Mouse (Mus musculus) midbrain, postnatal 0 days (tissue): ENCODE data around the gene Zbtb8os. TPM values are rescaled to one million over a fixed set of nuclear protein-coding genes. Genes with fewer than 3 reads are reported as not detected.

Experiments used
- ATAC-seq: fragments of 200-750 bp; cut with Nextera tagmentation; 2 replicates; pipeline ENCODE4 v1.8.0; 2017; ENCODE audit warnings: moderate number of reproducible peaks, mild to moderate bottlenecking, moderate TSS enrichment, moderate library complexity; ENCODE audit not compliant: low FRiP score
- DNase-seq: peaks from one replicate; pipeline ENCODE4 v3.0.0-alpha.2; 2015; ENCODE audit warnings: low spot score
- H3K27ac ChIP-seq: fragments of 300-500 bp; sonication (generic); 2 replicates; pipeline ENCODE4 v1.5.1; 2014; ENCODE audit warnings: low read depth, mild to moderate bottlenecking, low read length, mixed read lengths
- H3K27me3 ChIP-seq: fragments of 300-500 bp; sonication (generic); 2 replicates; pipeline ENCODE4 v1.6.1; 2014; ENCODE audit warnings: low read length, control low read depth, mixed read lengths; ENCODE audit not compliant: insufficient read depth
- H3K36me3 ChIP-seq: fragments of 300-500 bp; sonication (generic); 2 replicates; pipeline ENCODE4 v1.6.1; 2014; ENCODE audit warnings: low read length, control low read depth, mixed read lengths; ENCODE audit not compliant: insufficient read depth
- H3K4me1 ChIP-seq: fragments of 300-500 bp; sonication (generic); 2 replicates; pipeline ENCODE4 v1.6.1; 2014; ENCODE audit warnings: mild to moderate bottlenecking, control low read depth, antibody characterized with exemption, low read length, mixed read lengths; ENCODE audit not compliant: insufficient read depth
- H3K4me2 ChIP-seq: fragments of 300-500 bp; sonication (generic); 2 replicates; pipeline ENCODE4 v1.6.1; 2014; ENCODE audit warnings: low read depth, mild to moderate bottlenecking, low read length, mixed read lengths; ENCODE audit not compliant: poor library complexity, severe bottlenecking
- H3K4me3 ChIP-seq: fragments of 300-500 bp; sonication (generic); 2 replicates; pipeline ENCODE4 v1.5.1; 2014; ENCODE audit warnings: low read depth, mild to moderate bottlenecking, low read length, moderate library complexity
- H3K9ac ChIP-seq: fragments of 300-500 bp; sonication (generic); replicated peaks from 2 replicates; pipeline ENCODE4 v1.6.1; 2014; ENCODE audit warnings: mild to moderate bottlenecking, low read length, moderate library complexity, mixed read lengths; ENCODE audit not compliant: poor library complexity, severe bottlenecking
- H3K9me3 ChIP-seq: fragments of 300-500 bp; sonication (generic); 2 replicates; pipeline ENCODE4 v1.6.1; 2016; ENCODE audit warnings: low read length, control low read depth
- CTCF ChIP-seq: IDR thresholded peaks from 2 replicates; pipeline ENCODE4 v1.5.1; 2016; ENCODE audit warnings: antibody characterized with exemption, mild to moderate bottlenecking
- WGBS: fragments of 180-500 bp; shearing (Covaris S2); extraction: QIAGEN DNeasy Blood & Tissue Kit; methylation state at CpG from one replicate; pipeline ENCODE4 v1.1.7; 2014; 5-methylcytosine and 5-hydroxymethylcytosine counted together
- polyA plus RNA-seq: library from polyadenylated mRNA; unstranded; fragments of >200 nt; fragmentation: Nextera tagmentation; extraction: Ambion mirVana; gene quantifications from 2 replicates; pipeline ENCODE4 v1.2.1, GENCODE M21; 2015
- total RNA-seq: library from RNA; depleted of rRNA; stranded (reverse); fragments of >200 nt; gene quantifications from 2 replicates; pipeline ENCODE4 v1.2.3, GENCODE M21; 2014; rRNA removed

Gene Zbtb8os
- total RNA-seq, result 2.9 and 4.1 TPM in 2 replicates
- 15.6 and 20.6 TPM in 2 replicates for polyA plus RNA-seq

DNA sequence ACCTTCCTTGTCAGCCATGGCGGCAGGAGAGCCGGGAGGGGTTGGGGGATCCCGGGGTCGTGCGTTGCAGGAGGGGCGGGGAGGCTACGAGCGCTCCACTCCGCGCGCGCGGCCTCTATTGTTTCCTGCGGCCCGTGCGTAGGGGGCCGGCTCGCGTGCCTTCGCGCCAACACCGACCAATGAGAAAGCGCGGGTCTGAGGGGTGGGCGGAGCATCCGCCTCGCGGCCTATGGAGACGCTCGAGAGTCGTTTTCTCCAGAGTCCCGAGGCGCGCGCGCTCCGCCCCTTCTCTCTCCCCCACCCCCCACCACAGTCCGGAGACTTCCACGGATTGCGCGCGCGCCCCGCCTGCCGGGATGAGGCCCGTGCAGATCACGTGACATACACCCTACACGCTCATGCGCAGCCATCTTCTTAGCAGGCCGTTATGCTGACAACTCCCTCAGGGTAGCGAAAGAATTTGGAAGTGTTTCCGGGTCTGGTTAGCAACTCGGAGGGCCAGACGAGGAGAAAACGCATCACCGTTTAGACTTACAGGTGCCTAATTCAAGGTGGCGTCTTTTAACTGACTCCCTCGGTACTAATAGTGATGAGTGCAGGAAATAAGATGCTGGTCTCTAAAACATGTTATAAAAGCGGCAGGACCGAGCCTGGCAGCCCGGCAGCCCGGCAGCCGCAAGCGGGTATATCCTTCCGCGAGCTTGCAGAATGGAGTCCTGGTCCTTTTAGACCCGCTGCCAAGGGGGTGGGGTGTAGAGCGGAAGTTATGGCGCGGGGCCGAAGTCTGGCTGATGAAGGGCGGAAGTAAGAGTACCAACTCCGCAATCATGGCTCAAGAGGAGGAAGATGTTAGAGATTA is at the start of gene Zbtb8os, which contains the start of gene Rbbp4:
Gene Zbtb8os (plus strand): TSS at position 480 of the 859 bp plus-strand sequence.
Gene Rbbp4 (minus strand): TSS at position 155 of the 859 bp plus-strand sequence.
- Histone ChIP-seq H3K27ac (peak within 1 kb of the TSS; percentile 97), H3K27me3 (no peaks in the 10 kb centered on the region), H3K9ac (peak within 1 kb of the TSS; percentile 87), H3K4me1 (0 out of 2 replicates have a peak, but pooled peaks cover 11% of the 10 kb centered on the region), H3K36me3 (no peaks in the 10 kb centered on the region), H3K9me3 (no peaks in the 10 kb centered on the region), H3K4me3 (peak within 1 kb of the TSS; percentile 94), H3K4me2 (peak within 1 kb of the TSS; percentile 83)
- TF ChIP-seq CTCF, result peak; percentile 47
- ATAC-seq, result peak; percentile 97
- DNase-seq, result peak; percentile 100
- under 1% methylated on average over 72 of the region's 73 CpGs for WGBS

GRCm38 (mm10) chr4:129286001-129286682 is 49.4 kb upstream of the Zbtb8os start:
- DNase-seq (peak; percentile 26), ATAC-seq (no peak)
- WGBS, result 61% methylated on average over 5 of the region's 5 CpGs
- H3K27me3 ChIP-seq, result peaks cover 4% of the 10 kb centered on the region; the same call in 1 of the 2 replicates
- H3K36me3 ChIP-seq, result no peaks in the 10 kb centered on the region
- H3K4me3 ChIP-seq, result no peak overlapping the region; the same call in 1 of the 2 replicates
- H3K27ac ChIP-seq, result no peak overlapping the region
- H3K9me3 ChIP-seq, result no peaks in the 10 kb centered on the region
- H3K4me1 ChIP-seq, result 0 out of 2 replicates have a peak, but pooled peaks cover 2% of the 10 kb centered on the region
- peak overlapping the region; percentile 86 for H3K4me2 ChIP-seq
- 0 out of 2 replicates have a peak overlapping the region, but pooled peaks have one; percentile 61 for H3K9ac ChIP-seq
- TF ChIP-seq CTCF, result no peak

DNA sequence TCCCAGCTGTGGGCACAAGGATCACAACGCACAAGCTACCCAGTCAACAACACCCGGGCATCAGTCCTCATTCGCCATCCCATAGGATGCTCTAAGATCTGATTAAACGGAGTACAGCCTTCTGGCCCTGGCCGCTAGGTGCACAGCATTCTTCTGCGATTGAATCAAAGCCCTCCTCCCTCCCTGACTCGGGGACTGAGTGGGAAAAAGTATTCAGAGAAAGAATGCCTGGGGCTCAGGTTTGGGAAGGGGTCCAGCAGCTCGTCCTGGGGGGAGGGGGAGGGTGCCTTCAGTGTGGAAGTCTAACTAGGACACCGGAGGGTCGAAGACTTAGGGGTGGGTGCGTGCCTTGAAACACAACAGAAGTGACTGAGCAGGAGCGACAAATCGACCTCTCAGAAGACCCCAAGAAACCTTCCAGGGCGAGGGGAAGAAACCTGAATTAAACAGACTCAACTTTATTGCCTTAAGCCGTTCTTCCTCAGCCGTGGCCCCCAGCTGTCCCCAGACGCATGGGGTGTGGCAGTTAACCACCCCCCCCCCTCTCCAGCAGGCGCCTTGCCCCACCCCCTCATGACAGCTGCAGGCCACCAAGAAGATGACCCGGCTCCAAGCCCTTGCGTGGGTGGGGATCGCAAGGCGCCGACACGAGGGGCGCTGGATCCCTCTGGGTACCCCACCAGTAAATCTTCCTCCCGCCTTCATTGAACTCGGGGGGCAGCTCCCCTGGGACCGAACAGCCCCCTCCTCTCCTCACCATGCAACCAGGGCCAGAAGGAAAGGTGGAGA is 48.6 kb upstream of the Zbtb8os start:
- peak overlapping the region; percentile 61 for H3K9ac ChIP-seq
- H3K27ac ChIP-seq, result no peak overlapping the region
- no peaks in the 10 kb centered on the region for H3K9me3 ChIP-seq
- 0 out of 2 replicates have a peak, but pooled peaks cover 2% of the 10 kb centered on the region for H3K4me1 ChIP-seq
- ATAC-seq (peak; percentile 44), DNase-seq (peak; percentile 33)
- H3K36me3 ChIP-seq, result no peaks in the 10 kb centered on the region
- H3K4me3 ChIP-seq, result peak overlapping the region; percentile 52
- TF ChIP-seq CTCF, result peak; percentile 41
- WGBS, result 2% methylated on average over 23 of the region's 28 CpGs
- peak overlapping the region; percentile 86 for H3K4me2 ChIP-seq
- peaks cover 4% of the 10 kb centered on the region; the same call in 1 of the 2 replicates for H3K27me3 ChIP-seq

DNA sequence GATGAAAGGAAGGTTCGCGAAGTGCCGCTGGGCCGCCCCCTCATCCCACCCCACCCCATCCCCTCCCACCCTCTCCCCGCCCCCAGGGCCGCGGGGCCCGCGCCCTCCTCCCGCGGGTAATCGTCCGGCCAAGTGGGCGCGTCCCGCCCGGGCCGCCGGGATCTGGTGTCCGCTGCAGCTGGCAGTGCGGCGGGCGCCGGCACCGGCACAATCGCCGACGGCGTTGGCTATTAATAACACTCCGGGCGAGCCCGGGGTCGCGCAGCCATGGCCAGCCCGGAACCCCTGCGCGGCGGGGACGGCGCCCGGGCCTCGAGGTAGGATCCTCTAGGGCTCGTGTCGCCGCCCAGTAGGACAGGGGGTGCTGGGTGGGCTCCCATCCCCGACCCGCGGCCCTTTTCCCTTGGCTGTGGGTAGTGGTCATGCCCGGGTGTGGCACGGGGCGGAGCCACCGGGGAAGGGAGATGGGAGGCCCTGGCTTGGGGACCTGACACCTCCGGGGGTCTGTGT is 48.0 kb upstream of the Zbtb8os start, which contains the start of gene Sync:
Gene Sync (plus strand): TSS at position 146 of the 510 bp plus-strand sequence.
- H3K36me3 ChIP-seq, result no peaks in the 10 kb centered on the region
- H3K4me2 ChIP-seq, result peak within 1 kb of the TSS; percentile 86
- WGBS, result 1% methylated on average over 35 of the region's 53 CpGs
- 0 out of 2 replicates have a peak, but pooled peaks cover 2% of the 10 kb centered on the region for H3K4me1 ChIP-seq
- no peak within 1 kb of the TSS for H3K27ac ChIP-seq
- H3K4me3 ChIP-seq, result peak within 1 kb of the TSS; percentile 52
- DNase-seq (no peak), ATAC-seq (peak; percentile 58)
- no peaks in the 10 kb centered on the region for H3K9me3 ChIP-seq
- no peak for TF ChIP-seq CTCF
- peaks cover 4% of the 10 kb centered on the region; the same call in 1 of the 2 replicates for H3K27me3 ChIP-seq
- H3K9ac ChIP-seq, result peak within 1 kb of the TSS; percentile 61

DNA sequence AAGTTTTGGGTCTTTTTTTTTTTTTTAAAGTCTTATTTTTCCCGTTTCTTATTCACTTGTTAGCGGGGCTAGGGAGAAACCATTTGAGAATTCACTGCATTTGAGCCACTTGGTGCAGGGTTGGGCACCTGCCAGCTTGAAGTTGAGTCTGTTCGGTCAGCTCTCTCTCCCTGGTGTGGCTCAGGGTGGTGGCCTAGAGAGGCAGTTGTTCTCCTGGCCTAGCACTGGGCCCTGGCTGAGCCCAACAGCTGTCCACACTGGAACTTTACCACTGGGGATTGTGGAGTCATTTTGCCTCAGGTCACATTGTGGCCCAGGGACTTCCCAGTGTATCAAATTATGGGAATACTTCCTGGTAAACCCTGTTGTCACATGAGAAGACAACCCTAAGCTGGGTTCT is 47.4 kb upstream of the Zbtb8os start:
- DNase-seq (no peak), ATAC-seq (no peak)
- Histone ChIP-seq H3K36me3 (no peaks in the 10 kb centered on the region), H3K27me3 (peaks cover 4% of the 10 kb centered on the region; the same call in 1 of the 2 replicates), H3K4me2 (peak overlapping the region; percentile 86; the same call in 1 of the 2 replicates), H3K9me3 (no peaks in the 10 kb centered on the region), H3K4me3 (peak overlapping the region; percentile 52; the same call in 1 of the 2 replicates), H3K4me1 (0 out of 2 replicates have a peak, but pooled peaks cover 2% of the 10 kb centered on the region), H3K9ac (no peak overlapping the region), H3K27ac (no peak overlapping the region)
- no peak for TF ChIP-seq CTCF
- 34% methylated on average over 3 of the region's 3 CpGs for WGBS
